Mouse (Mus musculus) testis, postnatal 14 days (tissue): ENCODE measurements at regions not wholly inside any gene's neighbourhood (a gene's known extent, or its start where the extent isn't known, plus 50 kb on each side); places are given as distances from the start of the nearest gene placed in this dataset.

ENCODE experiments used
- DNase-seq: peaks from one replicate; pipeline ENCODE4 v3.0.0; 2021; ENCODE audit warnings: low spot score

DNA sequence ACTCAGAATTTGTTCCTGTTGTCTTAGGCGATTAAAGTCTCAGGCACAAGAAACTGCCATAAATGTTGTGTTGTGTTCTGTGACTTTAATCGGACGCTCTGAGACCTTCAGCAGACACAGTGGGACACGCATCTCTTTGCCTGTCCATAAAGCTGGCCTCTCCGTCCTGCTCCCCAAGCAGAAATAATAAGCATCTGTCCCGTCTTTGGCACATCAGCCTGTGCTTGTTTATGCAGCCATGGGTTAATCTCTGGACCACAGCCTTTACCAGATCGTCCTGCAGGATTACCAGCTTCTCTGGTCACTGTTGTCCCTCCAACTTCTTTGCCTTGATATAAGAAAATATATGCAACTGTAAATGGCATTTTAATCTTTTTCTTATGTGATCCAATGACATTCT is 87.7 kb upstream of the Ret start:
- no peak for DNase-seq

DNA sequence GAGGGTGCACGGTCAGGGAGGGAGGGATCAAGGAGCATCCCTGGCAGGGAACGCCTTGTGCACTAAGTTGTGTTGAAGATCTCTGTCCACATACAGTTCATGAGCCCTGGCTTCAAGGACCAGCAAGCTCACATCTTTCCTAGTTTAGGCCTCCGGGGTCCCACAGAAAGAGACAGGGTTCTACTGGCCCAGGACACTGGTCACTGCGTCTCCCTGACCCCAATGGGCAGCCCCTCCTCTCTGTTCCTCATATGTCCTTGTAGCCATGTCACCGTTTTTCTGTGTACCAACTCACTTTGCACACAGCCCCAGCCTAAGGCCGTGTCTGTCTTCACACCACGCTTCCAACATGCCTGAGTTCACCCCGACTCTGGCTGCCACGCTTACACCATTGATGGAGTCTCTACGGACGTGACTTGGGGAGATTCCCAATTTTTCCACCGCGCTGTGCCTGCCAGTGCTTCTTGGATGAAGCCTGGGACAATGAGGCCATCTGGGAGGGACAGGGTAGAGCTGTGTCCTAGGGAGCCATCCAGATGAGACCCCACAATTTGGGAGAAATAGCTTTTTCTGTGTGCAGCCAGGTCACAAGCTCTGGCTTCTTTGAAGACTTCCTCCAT is 86.5 kb upstream of the Ret start:
- DNase-seq = no peak

DNA sequence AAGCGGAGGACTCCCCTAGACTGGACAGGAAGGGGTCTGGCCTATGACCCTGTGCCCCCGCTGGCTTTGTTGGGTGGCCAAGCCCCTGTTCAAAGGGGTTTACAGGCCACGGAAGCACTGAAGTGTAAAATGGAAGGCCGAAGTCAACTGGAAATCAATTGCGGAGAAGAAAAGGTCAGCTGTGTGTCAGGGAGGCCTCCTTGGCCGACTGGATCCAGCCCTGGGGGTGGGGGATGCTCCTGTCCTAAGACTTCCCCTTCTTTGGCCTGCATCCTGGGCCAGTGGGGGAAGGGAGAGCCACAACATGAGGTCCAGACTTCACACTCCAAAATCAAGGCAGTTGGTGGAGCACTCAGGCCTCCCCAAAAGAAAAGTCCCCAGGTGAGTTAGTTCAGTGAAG is 66.4 kb upstream of the Ret start:
- no peak for DNase-seq

DNA sequence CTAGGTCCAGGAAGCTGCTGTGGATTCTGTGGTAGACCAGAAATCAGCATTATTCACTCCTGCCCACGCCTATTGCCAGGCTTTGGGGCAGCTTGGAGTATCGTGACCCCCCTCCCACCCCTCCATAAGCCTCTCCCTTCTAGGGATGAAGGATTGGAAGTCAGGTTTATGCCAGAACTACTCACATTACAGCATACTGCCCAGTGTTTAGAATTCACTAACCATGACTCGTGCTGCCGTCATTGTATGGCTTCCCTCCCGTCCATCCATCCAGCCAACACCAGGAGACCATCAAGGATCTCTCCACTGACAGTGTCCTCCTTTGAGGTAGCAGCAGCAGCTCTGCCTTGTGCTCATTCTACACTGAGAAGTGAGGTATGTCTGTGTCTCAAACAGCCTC is 62.4 kb upstream of the Ret start:
- no peak for DNase-seq

DNA sequence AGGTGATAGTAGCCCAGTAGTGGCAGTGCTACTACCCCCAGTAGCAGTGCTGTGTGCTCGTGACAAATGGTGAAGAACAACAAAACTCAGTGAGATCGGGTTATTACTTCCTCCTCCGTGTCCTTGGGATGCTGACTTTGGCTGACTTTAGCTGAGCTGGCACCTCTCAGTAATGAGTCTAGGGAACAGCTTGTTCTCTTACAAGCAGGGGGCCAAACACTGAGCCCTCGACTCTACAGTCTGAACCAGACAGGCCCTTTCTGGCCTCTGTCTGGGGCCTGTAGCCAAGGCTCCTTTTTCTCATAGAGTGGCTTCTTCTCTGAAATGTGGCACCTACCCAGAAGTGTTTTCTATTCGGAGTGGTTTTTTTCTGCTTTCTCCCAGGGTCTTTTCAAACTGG is 57.4 kb upstream of the Ret start:
- peak; percentile 27 for DNase-seq

DNA sequence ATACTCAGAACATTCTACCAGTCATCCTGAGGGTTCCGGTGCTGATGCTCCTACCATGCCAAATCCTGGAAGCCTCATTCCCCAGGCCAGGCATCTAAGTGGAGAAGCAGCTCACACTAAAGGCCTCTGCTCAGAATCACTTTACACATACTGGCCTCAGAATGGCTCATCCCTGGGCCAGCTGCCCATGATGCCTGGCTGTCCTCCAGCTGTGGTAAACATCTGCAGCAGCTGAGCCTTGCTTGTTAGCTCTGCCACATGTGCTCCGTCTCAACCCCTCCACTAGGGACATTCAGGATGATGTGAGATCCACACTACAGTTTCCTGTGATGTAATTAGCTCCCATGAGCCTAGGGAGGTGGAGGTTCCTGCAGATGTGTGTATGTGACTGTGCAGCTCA is 55.2 kb upstream of the Ret start:
- no peak for DNase-seq

DNA sequence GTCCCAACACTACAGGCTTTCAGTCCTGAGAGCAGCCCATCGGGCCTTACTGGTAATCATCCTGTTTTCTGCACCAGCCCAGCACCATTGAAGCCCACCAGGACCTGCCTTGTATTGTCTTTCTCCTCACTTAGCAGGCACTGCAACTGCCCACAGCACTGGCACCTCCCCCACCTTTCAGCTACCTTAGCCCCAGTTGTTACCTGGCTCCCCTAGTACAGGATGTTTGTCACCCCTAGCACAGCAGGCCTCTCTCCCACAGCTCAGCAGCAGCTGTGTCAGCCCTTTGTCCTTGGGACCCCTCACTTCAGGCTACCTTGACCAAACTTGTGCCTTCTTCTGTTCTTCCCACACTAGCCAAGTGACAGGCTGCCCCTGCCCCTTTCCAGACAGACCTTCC is 53.6 kb upstream of the Ret start:
- no peak for DNase-seq

DNA sequence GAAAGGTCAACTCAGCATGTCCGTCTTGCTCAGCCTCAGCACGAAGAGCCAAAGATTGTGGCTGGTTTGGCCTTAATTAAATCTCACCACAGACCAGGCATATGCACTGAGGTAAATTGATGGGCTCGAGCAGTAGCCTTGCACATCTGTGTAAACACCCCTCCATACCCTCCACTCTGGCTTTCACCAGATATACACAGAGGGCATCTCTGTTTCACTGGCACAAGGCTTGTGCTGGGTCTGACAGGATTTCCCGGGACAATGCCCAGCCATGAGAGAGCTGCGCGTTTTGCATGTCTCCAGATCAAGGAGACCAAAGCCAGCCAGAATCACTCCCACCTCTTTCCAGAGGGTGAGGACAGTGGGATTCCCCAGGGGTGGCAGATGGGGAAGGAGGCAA is 52.5 kb upstream of the Ret start:
- no peak for DNase-seq
